Mouse (Mus musculus) liver, embryonic 14.5 days (tissue): ENCODE measurements around the gene Cd28.

Experiments
- CTCF ChIP-seq: IDR thresholded peaks from 2 replicates; pipeline ENCODE4 v1.5.1; 2016; ENCODE audit warnings: antibody characterized with exemption, low read depth, control low read depth
- EP300 ChIP-seq: IDR thresholded peaks from 2 replicates; pipeline ENCODE4 v1.6.1; 2016; ENCODE audit warnings: antibody characterized with exemption, low read depth

DNA sequence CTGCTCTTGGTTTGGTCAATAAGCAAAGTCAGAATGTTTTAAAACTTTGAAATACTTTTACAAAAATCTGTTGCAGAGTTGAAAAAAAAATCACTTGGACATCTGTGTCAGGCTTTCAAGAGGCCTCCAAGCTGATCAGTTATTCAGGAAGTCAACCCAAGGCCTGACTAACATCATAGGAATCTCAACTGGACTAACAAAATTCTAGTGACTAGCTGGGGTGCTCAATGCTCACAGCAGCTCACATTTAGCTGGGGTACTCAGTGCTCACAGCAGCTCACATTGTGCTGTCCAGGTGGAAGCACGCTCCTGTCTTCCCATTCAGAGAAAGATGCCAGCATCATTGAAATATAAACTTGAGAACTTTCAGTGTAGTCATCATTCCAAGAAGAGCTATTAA lies 45.9 kb downstream of the Cd28 start:
- no peak for TF ChIP-seq CTCF
- no peak for TF ChIP-seq EP300
